Mouse (Mus musculus) liver, adult 2 months (tissue): Measurements from ENCODE around the gene Mapk13. TPM values are rescaled to one million over a fixed set of nuclear protein-coding genes. Genes with fewer than 3 reads are reported as not detected.
A peak's percentile ranks its signal among the peaks of the same experiment; 100 is the strongest.
"Not testable (repeated sequence)": the region's sequence is repeated elsewhere in the genome, so short reads cannot be mapped to it uniquely, and the experiment has no call there.

Experiments
- DNase-seq: peaks from one replicate; pipeline ENCODE4 v3.0.0-alpha.2; 2011; ENCODE audit warnings: low read depth, low spot score; ENCODE audit errors: extremely low read depth
- H3K27ac ChIP-seq: fragments of 200-500 bp; replicated peaks from 2 replicates; pipeline ENCODE4 v1.5.1; 2012; ENCODE audit warnings: low read depth, mild to moderate bottlenecking, control low read depth, inconsistent platforms, low read length; ENCODE audit not compliant: insufficient read depth
- H3K27me3 ChIP-seq: fragments of 200-500 bp; 2 replicates; pipeline ENCODE4 v1.6.1; 2012; ENCODE audit warnings: mild to moderate bottlenecking, moderate library complexity, low read length, inconsistent platforms; ENCODE audit not compliant: control insufficient read depth, insufficient read depth
- H3K36me3 ChIP-seq: fragments of 200-500 bp; 2 replicates; pipeline ENCODE4 v1.6.1; 2012; ENCODE audit warnings: low read length, inconsistent platforms; ENCODE audit not compliant: control insufficient read depth, insufficient read depth
- H3K4me1 ChIP-seq: fragments of 200-500 bp; 2 replicates; pipeline ENCODE4 v1.6.1; 2011; ENCODE audit warnings: low read length; ENCODE audit not compliant: control insufficient read depth, insufficient read depth
- H3K4me3 ChIP-seq: fragments of 200-500 bp; 2 replicates; pipeline ENCODE4 v1.5.1; 2011; ENCODE audit warnings: low read depth, mild to moderate bottlenecking, control low read depth, low read length, moderate library complexity; ENCODE audit not compliant: insufficient read depth
- H3K79me2 ChIP-seq: fragments of 200-500 bp; 2 replicates; pipeline ENCODE4 v1.6.1; 2012; ENCODE audit warnings: inconsistent platforms, mild to moderate bottlenecking, low read length, moderate library complexity; ENCODE audit not compliant: control insufficient read depth, insufficient read depth
- H3K9ac ChIP-seq: fragments of 200-500 bp; 2 replicates; pipeline ENCODE4 v1.6.1; 2012; ENCODE audit warnings: low read depth, mild to moderate bottlenecking, control low read depth, inconsistent platforms, low read length
- CTCF ChIP-seq: fragments of 200-500 bp; IDR thresholded peaks from 2 replicates; pipeline ENCODE4 v1.5.1; 2011; ENCODE audit warnings: low read depth, low read length, control low read depth
- POLR2A ChIP-seq: fragments of 200-500 bp; IDR thresholded peaks from 2 replicates; pipeline ENCODE4 v1.6.1; 2011; ENCODE audit warnings: low read length, control low read depth; ENCODE audit not compliant: insufficient read depth; ENCODE audit errors: extremely low read depth
- WGBS: fragments of 180-500 bp; shearing (Covaris S2); methylation state at CpG from one replicate; pipeline ENCODE4 v1.1.7; 2018; 5-methylcytosine and 5-hydroxymethylcytosine counted together
- polyA plus RNA-seq: library from polyadenylated mRNA; depleted of rRNA; stranded (reverse); fragments of >200 nt; gene quantifications from 2 replicates; pipeline ENCODE4 v1.2.3, GENCODE M21; 2012
- total RNA-seq: library from RNA; depleted of rRNA; stranded (reverse); fragments of >200 nt; gene quantifications from 2 replicates; pipeline ENCODE4 v1.2.3, GENCODE M21; 2014

The Mapk13 gene
- total and polyA plus RNA-seq, 2 experiments: 0.22 to 0.65 TPM

- H3K27ac ChIP-seq: no peak overlapping the region
Observed at GRCm38 (mm10) chr17:28812345-28812744, 43.2 kb downstream of the Mapk13 start.

DNA sequence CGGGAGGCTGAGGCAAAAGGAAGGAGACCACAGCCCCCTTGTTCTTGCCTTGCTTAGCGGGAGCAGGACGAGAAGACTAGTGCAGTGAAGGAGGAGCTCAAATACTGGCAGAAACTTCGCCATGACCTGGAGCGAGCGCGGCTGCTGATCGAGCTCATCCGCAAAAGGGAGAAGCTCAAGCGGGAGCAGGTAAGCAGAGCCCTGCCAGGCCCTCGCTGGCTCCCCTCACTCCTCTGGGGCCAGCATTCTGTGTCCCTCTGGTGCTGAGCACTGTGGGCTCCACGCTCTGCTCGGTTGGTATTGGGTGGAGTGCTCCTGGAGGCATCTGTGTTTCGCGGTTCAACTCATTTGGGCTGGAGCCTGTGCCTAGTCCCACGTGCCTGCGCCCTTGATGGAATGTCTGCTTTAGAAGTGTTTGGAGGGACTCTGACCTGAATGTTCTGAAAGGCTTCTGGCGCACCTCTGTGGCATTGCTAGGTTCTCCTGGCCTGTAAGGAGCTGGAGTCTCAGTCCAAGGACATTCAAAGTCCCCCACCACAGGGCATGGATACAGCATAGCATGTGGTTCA is 45.5 kb downstream of the Mapk13 start:
- TF ChIP-seq CTCF (no peak), POLR2A (no peak)
- Histone ChIP-seq H3K27me3 (no peaks in the 10 kb centered on the region), H3K4me3 (no peak overlapping the region), H3K79me2 (no peaks in the 10 kb centered on the region), H3K9ac (no peak overlapping the region), H3K36me3 (peaks cover 19% of the 10 kb centered on the region; the same call in 1 of the 2 replicates), H3K4me1 (peaks cover 2% of the 10 kb centered on the region; the same call in 1 of the 2 replicates), H3K27ac (no peak overlapping the region)
- no peak for DNase-seq
- WGBS: 93% methylated on average over 18 of the region's 18 CpGs

More at GRCm38 (mm10) chr17:28812345-28812744, 43.2 kb downstream of the Mapk13 start:
- Histone ChIP-seq H3K79me2 (no peaks in the 10 kb centered on the region), H3K4me3 (no peak overlapping the region), H3K27me3 (no peaks in the 10 kb centered on the region), H3K36me3 (peaks cover 9% of the 10 kb centered on the region; the same call in 1 of the 2 replicates), H3K9ac (no peak overlapping the region), H3K4me1 (peaks cover 13% of the 10 kb centered on the region)
- DNase-seq: peak; percentile 61
- 28% methylated on average over 10 of the region's 10 CpGs for WGBS
- no peak for TF ChIP-seq CTCF
- no peak for TF ChIP-seq POLR2A

DNA sequence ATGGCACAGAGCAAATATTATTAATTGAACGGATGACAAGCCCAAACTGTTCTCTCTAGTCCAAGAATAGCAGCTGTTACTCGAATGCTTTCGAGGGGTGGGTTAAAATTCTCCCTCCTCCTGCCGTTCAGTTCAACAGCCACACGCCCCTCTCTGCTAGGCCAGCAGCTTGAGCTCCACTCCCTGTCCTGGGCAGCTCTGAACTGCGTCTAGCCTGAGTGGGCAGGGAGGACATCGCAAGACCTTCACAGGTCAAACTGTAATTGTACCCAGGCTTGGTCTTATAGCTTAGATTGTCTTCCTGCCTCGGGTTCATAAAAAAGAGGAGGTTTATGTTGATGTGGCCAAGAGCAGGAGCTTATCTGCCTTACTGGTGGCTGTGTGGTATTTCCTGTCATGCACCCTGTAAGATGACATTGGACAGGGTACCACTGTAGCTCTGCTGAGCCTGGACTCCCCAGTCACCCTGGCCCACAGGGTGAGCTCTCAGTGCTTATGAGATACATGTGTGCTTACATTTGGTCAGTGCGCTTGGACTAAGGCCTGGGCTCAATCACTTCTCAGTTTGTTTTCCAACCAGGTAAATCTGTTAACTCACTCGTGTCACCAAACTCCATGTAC is 46.4 kb downstream of the Mapk13 start:
- Histone ChIP-seq H3K4me3 (no peak overlapping the region), H3K4me1 (peaks cover 2% of the 10 kb centered on the region; the same call in 1 of the 2 replicates), H3K79me2 (no peaks in the 10 kb centered on the region), H3K27me3 (no peaks in the 10 kb centered on the region), H3K27ac (no peak overlapping the region), H3K36me3 (peaks cover 20% of the 10 kb centered on the region), H3K9ac (no peak overlapping the region)
- DNase-seq: no peak
- TF ChIP-seq CTCF (no peak), POLR2A (no peak)
- WGBS: 77% methylated on average over 10 of the region's 10 CpGs

GRCm38 (mm10) chr17:28816326-28816725 is 47.2 kb downstream of the Mapk13 start:
- not testable (repeated sequence) for H3K4me3 ChIP-seq, H3K4me1 ChIP-seq, H3K27me3 ChIP-seq, H3K9ac ChIP-seq, H3K79me2 ChIP-seq, DNase-seq, H3K27ac ChIP-seq
- 95% methylated on average over 10 of the region's 10 CpGs for WGBS
- H3K36me3 ChIP-seq: peaks cover 24% of the 10 kb centered on the region

DNA sequence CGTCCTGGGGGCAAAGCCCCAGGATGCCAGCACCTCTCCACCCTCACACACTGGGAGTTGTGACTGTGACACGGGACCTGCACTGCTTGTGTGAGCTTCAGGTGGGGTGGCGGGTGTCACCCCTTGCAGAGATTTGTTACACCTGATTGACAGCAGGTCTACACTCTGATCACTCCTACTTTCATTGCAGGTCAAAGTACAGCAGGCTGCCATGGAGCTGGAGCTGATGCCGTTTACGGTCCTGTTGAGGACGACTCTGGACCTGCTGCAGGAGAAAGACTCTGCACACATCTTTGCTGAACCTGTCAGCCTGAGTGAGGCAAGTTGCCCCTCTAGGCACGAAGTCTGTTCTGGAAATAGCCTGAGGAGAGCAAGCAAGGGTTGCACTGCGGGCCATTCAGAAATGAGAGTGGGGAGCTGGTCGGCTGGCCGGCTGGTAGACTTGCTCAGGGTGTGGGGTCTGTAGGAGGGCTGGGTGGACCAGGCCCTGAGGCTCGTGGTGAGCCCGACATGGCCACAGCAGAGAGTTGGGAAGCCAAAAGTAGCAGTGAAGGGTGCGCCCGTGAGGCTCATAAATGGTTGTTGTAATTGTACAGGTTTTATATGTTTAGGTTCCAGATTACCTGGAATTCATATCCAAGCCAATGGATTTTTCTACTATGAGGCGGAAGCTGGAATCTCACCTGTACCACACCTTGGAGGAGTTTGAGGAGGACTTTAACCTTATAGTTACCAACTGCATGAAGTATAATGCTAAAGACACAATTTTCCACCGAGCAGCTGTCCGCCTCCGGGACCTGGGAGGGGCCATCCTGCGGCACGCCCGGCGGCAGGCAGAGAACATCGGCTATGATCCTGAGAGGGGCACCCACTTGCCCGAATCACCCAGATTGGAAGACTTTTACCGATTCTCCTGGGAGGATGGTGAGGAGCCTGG is 48.0 kb downstream of the Mapk13 start:
- TF ChIP-seq CTCF: no peak
- DNase-seq: no peak
- no peak overlapping the region for H3K9ac ChIP-seq
- H3K36me3 ChIP-seq: peaks cover 26% of the 10 kb centered on the region
- WGBS: 91% methylated on average over 25 of the region's 25 CpGs
- peaks cover 2% of the 10 kb centered on the region; the same call in 1 of the 2 replicates for H3K4me1 ChIP-seq
- H3K79me2 ChIP-seq: no peaks in the 10 kb centered on the region
- H3K4me3 ChIP-seq: no peak overlapping the region
- no peak overlapping the region for H3K27ac ChIP-seq
- no peaks in the 10 kb centered on the region for H3K27me3 ChIP-seq
